In the genomic region with DNA sequence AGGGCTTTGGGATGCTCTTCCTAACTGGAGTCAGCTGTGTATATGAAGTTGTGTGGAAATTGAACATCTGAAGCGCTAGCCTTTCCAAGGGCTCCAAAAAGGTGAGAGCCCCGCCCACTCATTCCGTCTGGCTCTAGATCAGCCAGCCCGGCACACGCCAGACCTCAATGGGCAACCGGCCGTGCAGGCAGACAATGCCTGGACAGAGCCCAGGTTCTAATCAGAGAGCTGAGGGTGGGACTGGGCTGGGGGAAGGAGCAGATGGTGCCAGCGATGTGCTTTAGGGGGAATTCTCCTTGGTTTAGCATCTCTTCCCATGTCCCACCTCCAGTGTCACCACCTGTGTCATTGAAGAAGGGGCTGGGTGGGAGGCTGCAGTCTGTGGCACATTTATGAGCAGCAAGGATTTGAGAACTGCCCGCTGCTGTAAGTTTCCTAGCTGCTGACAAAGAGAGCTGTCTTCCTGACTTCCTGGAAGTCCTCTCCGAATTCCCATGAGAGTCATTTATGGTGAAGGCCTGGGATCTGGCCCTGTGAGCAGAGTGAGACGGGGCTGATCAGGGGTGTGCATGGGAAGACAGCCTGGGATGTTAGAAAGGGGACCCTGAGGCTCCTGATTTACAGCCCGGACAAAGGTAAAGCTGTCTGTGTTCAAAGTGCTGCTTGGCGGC, we compare ENCODE assay signal across 8 mouse cellular contexts. TPM values are rescaled to one million over a fixed set of nuclear protein-coding genes. Genes with fewer than 3 reads are reported as not detected.
DNase-seq lines count a peak whose midpoint lies in the region; ATAC-seq and TF ChIP-seq lines count a peak whose summit lies in the region.

No protein-coding gene starts in this region.

- no peaks in the 10 kb centered on the region; the same call in 1 of the 2 replicates for H3K27me3 ChIP-seq in kidney, adult 2 months (replicated peaks; ENCODE audit: control insufficient read depth, insufficient read depth, low read length)
- no peaks in the 10 kb centered on the region; the same call in 1 of the 2 replicates for H3K27me3 ChIP-seq in heart, embryonic 16.5 days (ENCODE audit: control insufficient read depth, insufficient read depth, low read length)
- H3K27me3 ChIP-seq in limb, embryonic 11.5 days (ENCODE audit: control insufficient read depth, insufficient read depth, low read length) = no peaks in the 10 kb centered on the region

- no peak for ATAC-seq in heart, embryonic 16.5 days (replicated peaks; ENCODE audit: extremely low read depth, insufficient read depth, low FRiP score)
- no peak for ATAC-seq in limb, embryonic 11.5 days (ENCODE audit: insufficient number of reproducible peaks, low FRiP score, low TSS enrichment, low read depth)

- H3K4me2 ChIP-seq in heart, embryonic 16.5 days (ENCODE audit: low read depth, low read length) = peak overlapping the region; percentile 0; the same call in 1 of the 2 replicates
- H3K4me2 ChIP-seq in limb, embryonic 11.5 days (ENCODE audit: low read depth, severe bottlenecking) = peak overlapping the region; percentile 20; the same call in 1 of the 2 replicates

- H3K9ac ChIP-seq in heart, embryonic 16.5 days (ENCODE audit: low read length) = no peak overlapping the region
- no peak overlapping the region for H3K9ac ChIP-seq in limb, embryonic 11.5 days (ENCODE audit: low read length)

- TF ChIP-seq CTCF in kidney, adult 2 months (conservative IDR thresholded peaks at IDR 0.05; ENCODE audit: insufficient read depth, insufficient read length, low read depth, low read length) = no peak

- H3K4me1 ChIP-seq in kidney, adult 2 months (ENCODE audit: control insufficient read depth, insufficient read depth, low read length) = no peaks in the 10 kb centered on the region
- peaks cover 56% of the 10 kb centered on the region for H3K4me1 ChIP-seq in heart, embryonic 16.5 days (ENCODE audit: control insufficient read depth, insufficient read depth, low read length)
- H3K4me1 ChIP-seq in limb, embryonic 11.5 days (ENCODE audit: control insufficient read depth, insufficient read depth, low read length) = peaks cover 78% of the 10 kb centered on the region

- H3K27ac ChIP-seq in kidney, adult 2 months (ENCODE audit: insufficient read depth, low read depth, low read length) = no peak overlapping the region
- no peak overlapping the region for H3K27ac ChIP-seq in heart, embryonic 16.5 days (ENCODE audit: low read length)
- no peak overlapping the region for H3K27ac ChIP-seq in limb, embryonic 11.5 days (replicated peaks; ENCODE audit: low read depth, low read length)

- WGBS in kidney, adult 2 months = 46% methylated on average over 13 of the region's 13 CpGs
- 44% methylated on average over 13 of the region's 13 CpGs for WGBS in heart, embryonic 16.5 days
- WGBS in limb, embryonic 11.5 days = 34% methylated on average over 13 of the region's 13 CpGs

- DNase-seq in kidney, adult 2 months = peak; percentile 53
- DNase-seq in kidney, adult 18-20 months = no peak
- DNase-seq in cerebellum, adult 18-20 months = peak; percentile 53 to 64
- peak; percentile 27 for DNase-seq in limb, embryonic 11.5 days (ENCODE audit: low spot score)
- DNase-seq in retina, embryonic 14.5 days (ENCODE audit: low spot score) = peak; percentile 37
- no peak for DNase-seq in urinary bladder, postnatal 14 days (ENCODE audit: low spot score)
- no peak for DNase-seq in urinary bladder, adult 2 months (ENCODE audit: low spot score)

- H3K9me3 ChIP-seq in heart, embryonic 16.5 days (replicated peaks; ENCODE audit: control insufficient read depth, low read length) = no peaks in the 10 kb centered on the region
- no peaks in the 10 kb centered on the region for H3K9me3 ChIP-seq in limb, embryonic 11.5 days (ENCODE audit: control insufficient read depth, low read length)

- H3K36me3 ChIP-seq in kidney, adult 2 months (ENCODE audit: control insufficient read depth, insufficient read depth, low read length) = no peaks in the 10 kb centered on the region
- H3K36me3 ChIP-seq in heart, embryonic 16.5 days (ENCODE audit: control insufficient read depth, insufficient read depth) = no peaks in the 10 kb centered on the region
- no peaks in the 10 kb centered on the region for H3K36me3 ChIP-seq in limb, embryonic 11.5 days (ENCODE audit: control insufficient read depth, insufficient read depth, low read length)

- TF ChIP-seq POLR2A in kidney, adult 2 months (IDR thresholded peaks at IDR 0.05; ENCODE audit: low read depth, low read length) = no peak

- H3K4me3 ChIP-seq in kidney, adult 2 months (ENCODE audit: insufficient read depth, low read depth, low read length) = no peak overlapping the region
- no peak overlapping the region; the same call in 1 of the 2 replicates for H3K4me3 ChIP-seq in heart, embryonic 16.5 days (ENCODE audit: low read length)
- H3K4me3 ChIP-seq in limb, embryonic 11.5 days (ENCODE audit: low read depth, low read length) = no peak overlapping the region

RNA-seq across cellular contexts. Expression of gene Kif21b, which starts 2.5 kb away (rescaled TPM):
- polyA plus RNA-seq in kidney, adult 2 months (2012; rRNA removed) = 1.3 and 4.2 TPM in 2 replicates
- 1.8 and 2.6 TPM in 2 replicates for polyA plus RNA-seq in heart, embryonic 16.5 days (2015; fragmentation: Nextera tagmentation; extraction: Ambion mirVana)
- polyA plus RNA-seq in limb, embryonic 11.5 days (2014; fragmentation: Nextera tagmentation; extraction: Ambion mirVana) = 8.9 and 10.2 TPM in 2 replicates
- polyA plus RNA-seq in urinary bladder, adult 2 months (2012; rRNA removed) = 2.4 and 2.8 TPM in 2 replicates

Comparison
In these comparisons a context has a peak if more than half of its experiments do, and no peak if none do; other contexts are left out.
1. DNase-seq: peak in kidney, adult 2 months (single experiment), cerebellum, adult 18-20 months (2 of 2), limb, embryonic 11.5 days (single experiment) and retina, embryonic 14.5 days (single experiment); none in kidney, adult 18-20 months (single experiment), urinary bladder, postnatal 14 days (single experiment) and urinary bladder, adult 2 months (single experiment).